Mouse (Mus musculus) thymus, adult 2 months (tissue): ENCODE measurements at regions not wholly inside any gene's neighbourhood (a gene's known extent, or its start where the extent isn't known, plus 50 kb on each side); places are given as distances from the start of the nearest gene placed in this dataset.

Experiments
- CTCF ChIP-seq: fragments of 200-500 bp; IDR thresholded peaks from 2 replicates; pipeline ENCODE4 v1.5.1; 2012; ENCODE audit warnings: mild to moderate bottlenecking, control low read depth, low read length, moderate library complexity, borderline replicate concordance; ENCODE audit not compliant: control insufficient read depth, poor library complexity, insufficient read depth; ENCODE audit errors: extremely low read depth
- POLR2A ChIP-seq: fragments of 200-500 bp; IDR thresholded peaks from 2 replicates; pipeline ENCODE4 v1.6.1; 2012; ENCODE audit warnings: mild to moderate bottlenecking, low read length, control low read depth, moderate library complexity; ENCODE audit not compliant: control insufficient read depth, poor library complexity, insufficient read depth; ENCODE audit errors: extremely low read depth

DNA sequence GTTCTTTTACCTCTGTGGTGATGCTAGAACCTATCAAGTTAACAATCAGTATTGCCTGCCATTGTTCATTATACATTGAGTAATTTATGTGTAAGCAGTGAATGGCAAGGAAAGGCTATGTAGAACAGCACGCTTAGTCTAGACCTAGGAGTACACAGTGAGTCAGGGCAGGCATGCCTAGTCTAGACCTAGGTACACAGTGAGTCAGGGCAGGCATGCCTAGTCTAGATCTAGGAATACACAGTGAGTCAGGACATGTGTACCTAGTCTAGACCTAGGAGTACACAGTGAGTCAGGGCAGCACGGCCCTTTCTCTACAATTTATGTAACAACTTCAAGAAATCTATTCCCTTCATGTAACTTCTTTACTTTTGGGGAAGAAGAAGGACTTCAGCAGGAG lies 347.2 kb downstream of the Tmem232 start:
- TF ChIP-seq CTCF (no peak), POLR2A (no peak)
